Mouse (Mus musculus): ENCODE measurements around the gene Bptf. TPM values are rescaled to one million over a fixed set of nuclear protein-coding genes. Genes with fewer than 3 reads are reported as not detected.
"Not testable (repeated sequence)": the region's sequence is repeated elsewhere in the genome, so short reads cannot be mapped to it uniquely, and the experiment has no call there.

The Bptf gene
- total RNA-seq, 2 experiments from 2014 or later = 27.9 to 31.3 TPM

- not testable (repeated sequence) for DNase-seq
Measured at GRCm38 (mm10) chr11:106985979-106986604, 145.8 kb downstream of the Bptf start.

Other genes with a start within 250 kb of the Bptf start
- 10 to 100 TPM; 36.1 to 37.0 TPM for gene Smurf2, start 211.4 kb downstream of the Bptf start, total RNA-seq (2021)
- gene Kpna2, start 132.6 kb downstream of the Bptf start, total RNA-seq (2021) = 10 to 100 TPM; 70.1 to 72.1 TPM
- 1 to 10 TPM; 1.4 to 3.7 TPM for gene 1810010H24Rik, start 106.4 kb downstream of the Bptf start, total RNA-seq (2021)
- 10 to 100 TPM; 17.8 to 18.5 TPM for gene Nol11, start 57.3 kb upstream of the Bptf start, total RNA-seq (2021)